Comparison of ENCODE assay signal across 13 mouse cellular contexts in genomic region chr4:39699347-39699746, GRCm38 (mm10).
"Had no signal": no experiment of that assay in that cellular context is flagged by ENCODE, and none has a peak within 500 bp of the region (broad histone marks: within the 10 kb centered on the region; RNA-seq: fewer than 3 reads in every experiment).

No protein-coding gene starts in this region.

- DNase-seq: forebrain, postnatal 0 days; gastrocnemius, postnatal 10 days; gastrocnemius, postnatal 25 days; heart, adult 18-20 months; heart, postnatal 10 days; heart, postnatal 4 days; kidney, adult 18-20 months; kidney, adult 8-10 months; kidney, postnatal 10 days; kidney, postnatal 25 days; kidney, postnatal 4 days; liver; liver, embryonic 13.5 days had no signal
